Mouse (Mus musculus) urinary bladder, postnatal 10 days (tissue): ENCODE measurements around the gene Cisd1.
A peak's percentile ranks its signal among the peaks of the same experiment; 100 is the strongest.

Source experiments
- DNase-seq: peaks from one replicate; pipeline ENCODE4 v3.0.0; 2022; ENCODE audit warnings: low spot score

Cisd1 gene

GRCm38 (mm10) chr10:71326789-71327188 lies 18.0 kb downstream of the Cisd1 start:
- DNase-seq, result no peak

- no peak for DNase-seq
Observed at GRCm38 (mm10) chr10:71326123-71326522, 18.6 kb downstream of the Cisd1 start.

GRCm38 (mm10) chr10:71323669-71324068 lies 21.1 kb downstream of the Cisd1 start:
- no peak for DNase-seq

GRCm38 (mm10) chr10:71316497-71316896 lies 28.3 kb downstream of the Cisd1 start:
- no peak for DNase-seq

- no peak for DNase-seq
Observed at GRCm38 (mm10) chr10:71316056-71316455, 28.7 kb downstream of the Cisd1 start.

GRCm38 (mm10) chr10:71314596-71314995 lies 30.2 kb downstream of the Cisd1 start:
- no peak for DNase-seq

GRCm38 (mm10) chr10:71310288-71310687 lies 34.5 kb downstream of the Cisd1 start:
- DNase-seq, result no peak

- no peak for DNase-seq
Observed at GRCm38 (mm10) chr10:71308199-71308598, 36.6 kb downstream of the Cisd1 start.

GRCm38 (mm10) chr10:71306759-71307158 lies 38.0 kb downstream of the Cisd1 start:
- DNase-seq, result no peak

GRCm38 (mm10) chr10:71306190-71306589 lies 38.6 kb downstream of the Cisd1 start:
- DNase-seq, result no peak

- DNase-seq, result no peak
Observed at GRCm38 (mm10) chr10:71302490-71302889, 42.3 kb downstream of the Cisd1 start.

GRCm38 (mm10) chr10:71300161-71300560 lies 44.6 kb downstream of the Cisd1 start:
- no peak for DNase-seq

GRCm38 (mm10) chr10:71293245-71293644 lies 51.5 kb downstream of the Cisd1 start:
- no peak for DNase-seq

GRCm38 (mm10) chr10:71292254-71292653 lies 52.5 kb downstream of the Cisd1 start:
- no peak for DNase-seq

- DNase-seq, result no peak
Observed at GRCm38 (mm10) chr10:71291801-71292200, 53.0 kb downstream of the Cisd1 start.

- no peak for DNase-seq
Observed at GRCm38 (mm10) chr10:71291179-71291661, 53.5 kb downstream of the Cisd1 start.

GRCm38 (mm10) chr10:71285126-71285580 lies 59.6 kb downstream of the Cisd1 start, which contains the start of gene Ube2d1:
TSS of gene Ube2d1 (minus strand) at chr10:71285262.
- DNase-seq, result peak; percentile 57

- no peak for DNase-seq
Observed at GRCm38 (mm10) chr10:71284511-71285125, 60.1 kb downstream of the Cisd1 start.

- no peak for DNase-seq
Observed at GRCm38 (mm10) chr10:71284131-71284510, 60.6 kb downstream of the Cisd1 start.
